Mouse (Mus musculus) fibroblast of lung, adult 2 months (primary cell): Measurements from ENCODE around the gene Tgoln1.

ENCODE experiments used
- DNase-seq: peaks from one replicate; pipeline ENCODE4 v3.0.0-alpha.2; 2011; ENCODE audit warnings: low read depth

The Tgoln1 gene

DNA sequence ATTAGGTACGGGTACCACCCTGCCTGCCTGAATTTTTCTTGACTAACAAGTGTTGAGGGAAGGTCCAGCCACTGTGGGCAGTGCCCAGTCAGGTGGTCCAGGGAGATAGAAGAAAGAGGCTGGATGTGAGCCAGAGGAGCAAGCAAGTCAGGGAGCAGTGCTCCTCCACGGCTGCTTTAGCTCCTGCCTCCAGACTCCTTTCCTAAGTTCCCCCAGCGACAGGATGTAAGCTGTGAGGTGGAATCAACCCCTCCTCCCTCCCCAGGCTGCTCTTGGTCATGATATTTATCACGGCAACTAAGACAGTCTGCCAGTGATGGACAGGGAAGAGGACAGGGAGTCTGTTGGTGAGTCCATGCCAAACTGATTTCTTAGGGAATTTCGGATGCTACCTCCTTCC is 22.9 kb downstream of the Tgoln1 start:
- DNase-seq = no peak

DNA sequence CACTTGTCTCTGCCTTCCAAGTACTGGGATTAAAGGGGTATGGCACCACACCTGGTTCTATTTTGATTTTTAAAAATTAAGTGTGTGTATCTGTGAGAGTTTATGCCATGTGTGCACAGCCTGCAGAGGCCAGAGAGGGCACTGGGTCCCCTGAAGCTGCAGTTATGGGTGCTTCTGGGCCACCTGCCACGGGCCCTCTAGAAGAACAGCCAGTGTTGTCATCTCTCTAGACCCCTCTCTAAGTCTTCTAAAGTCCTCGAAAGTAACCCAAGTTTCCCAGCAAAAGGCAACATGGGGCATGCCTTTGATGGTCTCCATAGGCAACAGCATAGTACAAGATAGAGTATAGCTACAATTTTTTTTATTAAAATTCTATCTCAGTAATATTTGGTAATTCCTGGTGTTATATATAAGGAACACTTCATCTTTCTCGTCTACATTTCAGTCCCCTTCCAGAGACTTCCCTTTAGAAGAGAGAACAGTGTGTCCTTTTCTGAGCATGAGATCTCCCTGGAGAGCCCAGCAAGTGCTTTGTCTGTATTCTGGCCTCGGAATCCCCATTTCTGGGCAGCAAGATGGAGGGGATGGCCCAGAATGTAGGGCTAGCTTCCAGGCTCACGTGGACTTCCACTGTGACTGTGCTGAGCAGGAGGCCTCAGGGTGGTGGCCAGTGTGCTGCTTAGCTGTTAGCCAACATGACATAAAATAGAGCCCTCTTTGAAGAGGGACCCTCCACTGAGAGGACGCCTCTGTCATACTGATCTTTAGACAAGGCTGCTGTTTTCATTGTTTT is 23.6 kb downstream of the Tgoln1 start:
- DNase-seq = no peak

DNA sequence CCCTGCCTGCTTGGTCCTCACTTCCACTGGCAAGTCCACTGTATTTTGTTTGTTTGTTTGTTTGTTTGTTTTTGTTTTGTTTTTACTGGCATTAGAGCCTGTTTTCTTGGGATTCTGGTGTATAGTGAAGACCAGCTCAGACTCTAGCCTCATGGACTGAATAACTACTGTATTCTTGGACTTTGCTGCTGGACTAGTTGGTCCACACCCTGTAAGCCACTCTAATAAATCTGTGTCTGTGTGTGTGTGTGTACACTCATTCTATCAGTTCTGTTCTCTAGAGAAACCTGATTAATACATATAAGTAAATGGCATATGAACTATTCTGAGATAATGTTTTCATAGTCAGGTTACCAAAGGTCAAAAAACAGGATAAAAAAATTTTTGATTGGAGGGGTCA is 26.7 kb downstream of the Tgoln1 start:
- DNase-seq = no peak

DNA sequence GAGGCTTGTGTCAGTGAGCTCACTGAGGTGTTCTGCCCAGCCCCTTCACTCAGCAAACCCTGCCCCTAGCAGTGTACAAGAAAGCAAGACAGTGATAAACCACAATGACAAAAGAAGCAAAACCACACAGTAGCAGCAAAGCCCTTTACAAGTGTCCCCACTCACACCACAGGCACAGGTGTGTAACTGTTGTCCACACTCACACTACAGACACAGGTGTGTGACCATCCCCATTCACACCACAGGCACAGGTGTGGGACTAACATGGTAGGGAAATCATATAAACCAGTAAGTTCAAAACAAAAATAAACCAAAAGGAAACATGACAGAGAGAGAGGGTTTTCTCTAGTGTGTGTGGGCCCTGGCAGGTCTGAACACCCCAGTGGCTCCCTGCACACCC is 28.5 kb downstream of the Tgoln1 start:
- DNase-seq = no peak

DNA sequence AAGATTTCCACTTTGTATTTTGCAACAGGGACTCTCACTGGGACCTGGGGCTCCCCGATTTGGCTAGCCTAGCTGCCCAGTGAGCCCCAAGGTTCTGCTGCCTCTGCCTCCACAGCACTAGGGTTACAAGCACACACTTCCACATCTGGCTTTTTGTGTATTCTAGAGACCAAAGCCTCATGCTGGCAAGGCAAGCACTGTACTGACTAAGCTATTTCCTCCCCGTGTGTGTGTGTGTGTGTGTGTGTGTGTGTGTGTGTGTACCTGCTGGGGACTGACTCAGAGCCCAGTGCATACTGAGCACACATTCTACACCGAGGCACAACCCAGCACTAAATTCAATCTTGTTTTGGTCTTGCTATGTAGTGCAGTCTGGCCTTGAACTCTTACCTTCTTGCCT is 30.1 kb downstream of the Tgoln1 start:
- no peak for DNase-seq

DNA sequence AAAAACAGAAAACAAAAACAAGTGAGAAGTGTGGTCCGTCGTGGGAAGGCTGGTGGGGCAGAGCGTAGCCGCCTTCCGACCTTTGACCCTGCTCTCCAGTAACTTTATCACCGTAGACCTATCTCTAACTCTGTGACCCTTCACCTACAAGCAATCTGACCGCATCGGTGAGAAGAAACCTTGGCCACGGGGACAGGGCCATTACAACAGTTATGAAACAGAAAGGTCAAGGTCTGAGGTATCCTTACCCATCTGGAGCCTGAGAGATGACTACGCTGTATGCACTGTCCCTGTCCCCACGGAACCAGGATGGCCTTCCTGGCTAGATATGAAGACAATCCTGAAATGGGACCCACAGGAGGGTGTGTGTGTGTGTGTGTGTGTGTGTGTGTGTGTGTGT is 32.6 kb downstream of the Tgoln1 start:
- DNase-seq = no peak

DNA sequence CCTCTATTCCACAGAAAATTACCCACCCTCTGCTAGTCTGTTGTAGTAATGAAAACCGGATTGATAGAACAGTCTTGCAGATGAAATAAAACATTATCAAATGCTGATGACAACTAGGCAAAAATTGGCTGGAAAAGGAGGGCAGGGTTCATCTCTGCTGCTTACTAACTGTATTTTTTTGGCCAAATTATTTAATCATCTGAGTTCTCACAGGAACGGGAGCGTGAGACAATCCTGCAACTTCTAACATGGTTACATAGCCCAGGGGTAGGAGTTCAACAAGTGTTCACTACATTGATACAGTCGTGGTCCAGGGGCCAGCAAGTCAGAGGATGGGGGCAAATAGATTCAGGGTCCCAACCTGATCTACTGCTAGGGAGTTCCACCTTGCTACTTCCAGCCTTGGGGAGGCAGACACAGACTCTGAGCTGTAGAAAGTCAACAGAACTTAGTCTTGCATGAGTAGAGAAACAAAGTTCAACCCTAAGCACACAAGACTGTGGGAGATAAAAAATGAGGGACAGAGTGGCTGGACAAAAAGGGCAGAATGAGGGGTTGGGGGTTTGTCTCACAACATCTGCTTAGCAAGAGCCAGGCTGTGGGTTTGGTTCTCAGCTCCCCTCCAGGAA is 33.5 kb downstream of the Tgoln1 start:
- DNase-seq = no peak

DNA sequence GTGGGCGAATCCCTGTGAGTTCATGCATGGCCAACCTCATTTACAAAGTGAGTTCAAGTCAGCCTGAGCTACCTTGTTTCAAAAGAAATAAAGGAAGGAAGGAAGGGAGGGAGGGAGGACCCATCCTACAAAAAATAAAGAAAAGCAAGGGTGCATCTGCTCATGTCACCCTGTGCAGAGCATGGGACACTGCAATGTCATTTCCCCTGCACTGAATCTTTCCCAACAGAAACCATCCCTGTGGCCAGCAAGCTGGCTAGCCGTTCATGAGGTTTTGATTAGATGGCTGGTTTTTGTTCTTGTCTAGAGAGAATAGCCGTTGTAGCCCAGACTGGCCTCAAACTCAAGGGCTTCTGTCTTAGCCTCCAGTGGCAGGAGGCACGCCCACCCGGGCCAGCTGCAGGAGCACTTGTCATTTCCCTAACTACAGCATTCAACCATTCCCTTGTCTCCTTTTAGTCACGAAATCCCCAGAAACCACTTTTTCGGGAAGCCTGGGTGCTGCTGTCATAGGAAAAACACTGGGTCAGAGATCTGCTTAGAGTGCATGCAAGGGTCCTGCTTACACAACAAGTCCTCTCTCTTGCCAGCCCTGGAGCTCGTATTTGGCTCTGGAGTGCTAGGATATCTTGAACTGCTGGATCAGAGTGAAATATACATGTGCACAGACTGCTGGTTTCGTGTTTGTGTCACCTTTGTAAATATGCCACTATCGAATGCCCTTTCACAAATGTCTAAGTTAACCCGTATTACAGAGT is 35.0 kb downstream of the Tgoln1 start:
- no peak for DNase-seq

DNA sequence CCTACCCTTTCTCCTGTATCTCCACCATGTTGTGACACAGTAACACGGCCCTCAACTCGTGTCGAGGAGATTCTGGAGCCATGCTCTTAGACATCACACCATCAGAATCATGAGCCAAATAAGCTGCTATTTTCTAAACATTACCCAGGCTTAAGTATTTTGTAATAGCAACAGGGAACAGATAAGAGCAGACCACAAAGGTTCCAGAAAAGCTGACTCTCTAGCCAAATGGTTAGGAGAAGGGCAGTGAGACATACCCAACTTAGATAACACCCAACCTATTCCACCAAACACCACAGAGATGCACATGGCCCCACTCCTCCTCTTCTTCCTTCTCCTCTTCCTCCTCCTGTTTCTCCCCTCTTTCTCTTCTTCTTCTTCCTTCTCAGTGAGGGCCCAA is 40.8 kb downstream of the Tgoln1 start:
- no peak for DNase-seq

DNA sequence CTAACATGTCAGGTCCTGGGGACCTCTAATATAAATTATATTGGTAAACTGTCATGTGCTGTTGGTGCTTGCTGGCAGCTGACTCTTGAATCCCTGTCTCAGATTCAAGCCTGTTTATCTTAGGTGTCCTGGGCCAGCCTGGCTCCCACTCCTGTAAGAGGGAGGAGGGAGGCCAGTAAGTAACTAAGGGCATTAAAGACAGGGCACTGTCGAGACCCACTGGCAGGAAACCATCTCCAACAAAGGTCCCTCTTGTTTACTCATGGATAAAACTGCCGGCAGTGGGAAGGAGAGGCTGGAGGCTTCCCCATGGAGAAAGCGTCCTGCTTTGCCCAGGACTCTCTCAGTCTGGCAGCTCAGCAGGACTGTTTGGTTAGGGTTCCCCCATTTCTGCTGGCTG is 45.0 kb downstream of the Tgoln1 start:
- no peak for DNase-seq

DNA sequence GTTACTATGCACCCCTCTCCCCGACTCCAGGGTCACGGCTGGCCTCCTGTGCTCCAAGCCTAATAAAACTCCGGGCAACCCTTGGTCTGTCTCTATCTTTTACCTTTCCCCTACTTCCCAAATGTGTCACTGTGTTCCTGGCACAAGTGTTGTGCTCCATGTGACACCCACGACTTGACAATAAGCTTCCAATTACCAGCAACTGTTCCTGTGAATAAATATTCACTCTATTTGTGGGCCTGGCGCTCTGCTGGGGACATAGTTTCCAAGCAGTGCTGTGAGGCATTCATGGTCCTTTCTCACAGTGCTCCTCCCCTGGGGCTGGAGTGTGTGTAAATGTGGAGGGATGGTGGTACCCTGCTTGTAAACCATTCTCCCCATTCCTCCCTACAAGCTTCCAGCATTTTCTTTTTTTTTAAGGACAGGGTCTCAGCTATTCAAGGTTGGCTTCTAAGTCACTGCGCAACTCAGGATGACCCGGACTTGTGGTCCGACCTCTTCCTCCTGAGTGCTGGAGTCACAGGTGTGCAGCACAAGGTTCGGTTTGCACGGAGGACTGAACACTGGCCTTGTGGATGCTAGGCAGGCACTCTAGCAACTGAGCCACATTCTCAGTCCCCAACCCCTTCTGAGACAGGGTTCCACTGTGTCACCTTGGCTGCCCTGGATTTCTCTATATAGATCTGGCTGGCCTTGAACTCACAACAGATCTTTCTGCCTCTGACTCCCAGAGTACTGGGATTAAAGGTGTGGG is 46.0 kb downstream of the Tgoln1 start:
- no peak for DNase-seq

DNA sequence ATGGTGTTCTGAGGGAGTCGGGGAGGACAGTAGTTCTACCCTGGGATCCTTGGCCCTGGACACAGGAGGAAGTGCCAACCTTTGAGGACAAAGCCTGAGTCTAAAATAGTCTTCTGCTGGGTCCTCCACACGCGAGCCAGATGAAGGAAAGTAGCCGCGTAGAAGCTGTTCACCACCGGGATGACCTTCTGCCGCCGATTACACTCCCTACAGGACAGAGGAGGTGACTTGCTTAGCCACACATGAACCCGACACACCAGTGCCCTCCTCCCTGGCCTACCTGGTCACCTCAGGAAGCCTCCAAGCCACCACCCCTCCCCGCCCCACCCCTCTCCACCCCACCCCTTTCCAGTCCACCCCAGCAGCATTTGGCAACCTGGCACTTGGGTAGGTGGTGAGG is 48.1 kb downstream of the Tgoln1 start:
- DNase-seq = no peak

DNA sequence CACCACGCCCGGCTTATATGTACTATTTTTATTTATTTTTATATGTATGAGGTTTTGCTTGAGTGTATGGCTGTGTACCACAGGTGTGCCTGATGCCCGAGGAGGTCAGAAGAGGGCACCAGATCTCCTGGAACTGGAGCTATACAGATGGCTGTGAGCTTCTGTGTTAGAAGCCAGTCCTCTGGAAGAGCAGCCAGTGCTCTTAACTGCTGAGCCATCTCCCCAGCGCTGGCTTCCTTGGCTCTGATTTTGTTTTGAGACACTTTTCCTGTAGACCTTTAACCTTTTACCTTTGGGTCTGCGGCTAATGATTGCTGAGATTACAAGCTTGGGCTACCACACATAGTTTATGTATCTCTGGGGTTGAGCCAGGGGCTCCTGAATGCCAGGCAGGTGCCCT is 49.3 kb downstream of the Tgoln1 start:
- DNase-seq = no peak

DNA sequence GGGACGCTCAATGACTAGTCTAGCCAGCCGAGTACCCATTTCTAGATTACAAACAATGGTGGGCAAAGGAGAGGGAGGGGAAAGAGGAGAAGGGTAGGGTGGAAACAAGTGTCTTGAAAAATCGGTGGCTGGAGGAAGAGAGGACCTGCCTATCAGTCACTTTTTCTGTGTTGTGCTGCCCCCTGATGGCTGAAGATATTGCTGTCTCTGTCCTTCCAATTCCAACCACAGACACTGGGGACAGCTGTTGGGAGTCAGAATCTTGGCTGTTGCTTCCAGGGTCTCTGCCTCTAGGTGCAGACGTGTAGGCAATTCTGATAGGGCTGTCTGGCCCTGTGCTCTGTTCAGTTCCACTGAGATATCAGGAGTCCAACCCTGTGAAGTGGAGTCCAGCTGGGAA is 50.8 kb downstream of the Tgoln1 start:
- peak; percentile 63 for DNase-seq

DNA sequence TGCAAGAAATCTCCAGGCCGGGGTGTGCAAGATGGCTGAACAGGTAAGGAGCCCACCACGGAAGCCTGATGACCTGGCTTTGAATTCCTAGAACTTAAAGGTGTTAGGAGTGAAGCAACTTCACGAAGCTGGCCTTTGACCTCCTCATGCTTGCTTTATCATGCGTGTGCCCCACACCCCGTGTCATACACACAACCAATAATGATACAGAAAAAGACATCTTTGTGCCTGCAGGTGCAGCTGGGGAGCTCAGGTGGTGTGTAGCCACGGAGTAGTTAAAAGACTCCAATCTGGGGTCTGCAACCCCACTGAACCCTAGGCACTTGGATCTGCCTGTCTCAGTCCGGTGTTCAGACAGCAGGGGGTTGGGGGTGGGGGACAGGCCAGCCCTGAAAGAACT is 51.3 kb downstream of the Tgoln1 start:
- DNase-seq = no peak

DNA sequence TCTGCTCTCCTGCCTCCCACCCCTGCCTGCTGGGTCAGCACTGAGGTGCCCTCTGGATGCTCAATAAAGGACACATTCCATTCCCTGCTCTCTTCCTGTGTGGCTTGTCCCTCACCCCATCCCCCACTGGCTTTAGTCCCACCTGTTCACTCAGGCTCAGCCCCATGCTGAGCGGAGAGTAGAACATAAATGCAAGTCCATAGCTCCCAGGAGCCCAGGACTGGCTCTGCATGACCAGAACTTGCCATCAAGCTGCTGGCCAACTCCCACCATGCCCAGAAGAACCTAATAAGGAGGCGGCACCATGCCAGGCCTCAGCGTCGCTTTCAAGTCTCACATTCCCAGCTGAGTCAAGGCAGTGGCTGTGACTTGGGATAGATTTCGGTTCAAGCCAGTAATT is 53.9 kb downstream of the Tgoln1 start:
- DNase-seq = no peak

DNA sequence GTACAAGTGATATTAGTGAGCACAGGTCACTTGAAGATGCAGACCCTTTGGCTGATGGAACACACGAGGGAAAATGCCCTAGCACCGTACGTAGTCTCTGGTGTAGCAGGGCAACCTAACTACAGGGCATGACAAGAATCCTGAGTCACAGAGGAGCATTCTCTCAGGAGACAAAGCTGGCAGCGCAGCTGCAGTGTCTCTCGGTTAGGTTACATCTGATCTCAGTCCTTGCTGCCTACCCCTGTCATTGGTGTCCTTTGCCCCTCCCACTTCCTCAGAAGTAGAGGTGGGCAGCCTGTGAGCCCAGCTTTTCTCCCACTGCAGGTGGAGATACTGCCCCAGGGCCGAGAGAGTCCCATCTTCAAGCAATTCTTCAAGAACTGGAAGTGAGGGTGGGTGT is 54.3 kb downstream of the Tgoln1 start:
- no peak for DNase-seq

DNA sequence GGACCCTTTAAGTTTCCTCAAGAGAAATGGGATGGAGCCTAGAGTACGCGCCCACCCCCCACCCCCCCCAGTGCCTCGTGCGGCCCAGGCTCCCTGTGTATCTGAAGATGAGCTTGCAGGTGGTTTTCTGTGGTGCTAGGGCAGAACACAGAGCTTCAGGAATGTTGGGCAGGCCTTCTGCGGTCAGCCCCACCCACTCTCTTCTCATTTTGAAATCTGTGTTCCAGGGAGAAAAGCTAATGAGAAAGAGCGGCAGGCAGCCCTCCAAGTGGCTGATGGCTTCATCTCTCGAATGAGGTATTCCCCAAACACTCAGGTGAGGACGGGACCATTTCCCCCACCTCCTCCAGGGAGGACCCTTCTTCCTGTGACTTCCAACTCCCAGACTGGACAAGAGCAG is 56.0 kb downstream of the Tgoln1 start:
- no peak for DNase-seq
